Mouse (Mus musculus) cerebellum, adult 2 months (tissue): ENCODE results near the gene Urb1.

Experiments used
- CTCF ChIP-seq: fragments of 200-500 bp; IDR thresholded peaks from 2 replicates; pipeline ENCODE4 v1.5.1; 2011; ENCODE audit warnings: low read depth, mild to moderate bottlenecking, control low read depth, low read length, moderate library complexity, borderline replicate concordance; ENCODE audit not compliant: insufficient read depth
- POLR2A ChIP-seq: fragments of 200-500 bp; IDR thresholded peaks from 2 replicates; pipeline ENCODE4 v1.6.1; 2011; ENCODE audit warnings: low read length, control low read depth, borderline replicate concordance; ENCODE audit not compliant: insufficient read depth

- TF ChIP-seq POLR2A (no peak), CTCF (no peak)
These were observed 71.9 kb downstream of the Urb1 start, which contains the start of gene Mrap for GRCm38 (mm10) chr16:90738092-90738956.
